Mouse (Mus musculus) liver, postnatal 0 days (tissue): Measurements from ENCODE around the gene Spag8.

ENCODE experiments used
- CTCF ChIP-seq: sonication (generic); IDR thresholded peaks from 2 replicates; pipeline ENCODE4 v1.5.1; 2016; ENCODE audit warnings: antibody characterized with exemption, low read depth
- EP300 ChIP-seq: IDR thresholded peaks from 2 replicates; pipeline ENCODE4 v1.6.1; 2016; ENCODE audit warnings: antibody characterized with exemption, low read depth, mild to moderate bottlenecking

DNA sequence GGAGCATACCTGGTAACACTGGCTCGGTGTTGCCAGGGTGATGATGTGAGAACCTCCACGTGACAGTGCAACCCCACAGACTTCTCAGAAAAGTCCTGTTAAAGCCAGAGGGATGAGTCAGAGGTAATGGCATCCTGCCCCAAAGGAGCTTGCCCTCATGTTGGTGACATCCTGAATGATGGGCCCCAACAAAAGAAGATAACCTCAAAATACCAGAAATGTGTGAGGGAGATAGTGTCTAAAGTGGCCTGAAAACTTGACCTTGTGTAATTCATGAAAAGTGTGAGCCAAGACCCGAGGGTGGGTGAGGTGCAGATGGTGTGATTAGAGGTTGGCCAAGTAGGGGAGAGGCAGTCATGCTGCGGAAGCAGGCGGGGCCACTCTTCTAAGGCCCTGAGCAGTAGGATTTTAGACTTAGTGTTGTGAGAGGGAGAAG lies 40.4 kb upstream of the Spag8 start:
- no peak for TF ChIP-seq CTCF
- no peak for TF ChIP-seq EP300
